Comparison of ENCODE assay signal across 21 mouse cellular contexts in genomic region chr3:156794610-156795009, GRCm38 (mm10).
DNase-seq lines count a peak whose midpoint lies in the region; ATAC-seq lines count a peak whose summit lies in the region.
"Had no signal": no experiment of that assay in that cellular context is flagged by ENCODE, and none has a peak within 500 bp of the region (broad histone marks: within the 10 kb centered on the region; RNA-seq: fewer than 3 reads in every experiment).

No protein-coding gene starts in this region.

- H3K36me3 ChIP-seq in kidney, embryonic 14.5 days (ENCODE audit: control insufficient read depth, insufficient read depth, low read length): no peaks in the 10 kb centered on the region
- H3K36me3 ChIP-seq in midbrain, embryonic 11.5 days (ENCODE audit: control insufficient read depth, insufficient read depth, low read length): no peaks in the 10 kb centered on the region
- no peaks in the 10 kb centered on the region for H3K36me3 ChIP-seq in midbrain, embryonic 14.5 days (ENCODE audit: control insufficient read depth, insufficient read depth, low read length)
- H3K36me3 ChIP-seq in midbrain, embryonic 10.5 days: no peaks in the 10 kb centered on the region
- H3K36me3 ChIP-seq in hindbrain, embryonic 14.5 days (replicated peaks; ENCODE audit: control insufficient read depth, insufficient read depth): no peaks in the 10 kb centered on the region
- H3K36me3 ChIP-seq: embryonic facial prominence, embryonic 12.5 days; limb, embryonic 12.5 days; liver, embryonic 12.5 days had no signal

- H3K9ac ChIP-seq in kidney, embryonic 14.5 days (ENCODE audit: low read depth, low read length): no peak overlapping the region
- no peak overlapping the region for H3K9ac ChIP-seq in midbrain, embryonic 11.5 days (ENCODE audit: low read length)
- no peak overlapping the region for H3K9ac ChIP-seq in midbrain, embryonic 14.5 days (replicated peaks; ENCODE audit: low read length)
- no peak overlapping the region for H3K9ac ChIP-seq in hindbrain, embryonic 14.5 days
- H3K9ac ChIP-seq: embryonic facial prominence, embryonic 12.5 days; limb, embryonic 12.5 days; liver, embryonic 12.5 days had no signal

- no peak for ATAC-seq in kidney, embryonic 14.5 days (ENCODE audit: low FRiP score, low TSS enrichment)
- 0 out of 2 replicates have a peak, but pooled peaks have one; percentile 33 for ATAC-seq in midbrain, embryonic 11.5 days (ENCODE audit: low FRiP score)
- no peak for ATAC-seq in midbrain, embryonic 14.5 days (ENCODE audit: low FRiP score, low TSS enrichment)
- ATAC-seq in hindbrain, embryonic 14.5 days (ENCODE audit: low FRiP score): no peak
- ATAC-seq: forebrain, embryonic 14.5 days; hindbrain, embryonic 16.5 days; intestine, postnatal 0 days; liver, embryonic 12.5 days had no signal

- H3K27ac ChIP-seq in kidney, embryonic 14.5 days (ENCODE audit: low read depth, low read length): no peak overlapping the region
- H3K27ac ChIP-seq in midbrain, embryonic 11.5 days (ENCODE audit: low read depth, low read length): no peak overlapping the region
- H3K27ac ChIP-seq in midbrain, embryonic 14.5 days (replicated peaks; ENCODE audit: low read depth, low read length): no peak overlapping the region
- H3K27ac ChIP-seq in midbrain, embryonic 10.5 days (replicated peaks): no peak overlapping the region
- H3K27ac ChIP-seq in hindbrain, embryonic 14.5 days: no peak overlapping the region
- H3K27ac ChIP-seq: embryonic facial prominence, embryonic 12.5 days; heart, adult 2 months; limb, embryonic 12.5 days; liver, embryonic 12.5 days had no signal

- no peaks in the 10 kb centered on the region for H3K27me3 ChIP-seq in kidney, embryonic 14.5 days (ENCODE audit: control insufficient read depth, insufficient read depth, low read length)
- H3K27me3 ChIP-seq in midbrain, embryonic 11.5 days (ENCODE audit: control insufficient read depth, insufficient read depth, low read length): no peaks in the 10 kb centered on the region
- H3K27me3 ChIP-seq in midbrain, embryonic 14.5 days (ENCODE audit: control insufficient read depth, insufficient read depth, low read length): no peaks in the 10 kb centered on the region
- H3K27me3 ChIP-seq in midbrain, embryonic 10.5 days (ENCODE audit: low read depth, poor library complexity, severe bottlenecking): no peaks in the 10 kb centered on the region
- no peaks in the 10 kb centered on the region for H3K27me3 ChIP-seq in hindbrain, embryonic 14.5 days (ENCODE audit: control insufficient read depth, insufficient read depth, low read length)
- H3K27me3 ChIP-seq: embryonic facial prominence, embryonic 12.5 days; limb, embryonic 12.5 days; liver, embryonic 12.5 days had no signal

- H3K4me2 ChIP-seq in kidney, embryonic 14.5 days (replicated peaks; ENCODE audit: low read depth, low read length): no peak overlapping the region
- H3K4me2 ChIP-seq in midbrain, embryonic 11.5 days: no peak overlapping the region
- H3K4me2 ChIP-seq in midbrain, embryonic 14.5 days (ENCODE audit: low read length): no peak overlapping the region
- no peak overlapping the region for H3K4me2 ChIP-seq in hindbrain, embryonic 14.5 days (replicated peaks)
- H3K4me2 ChIP-seq: embryonic facial prominence, embryonic 12.5 days; limb, embryonic 12.5 days; liver, embryonic 12.5 days had no signal

- no peak overlapping the region for H3K4me3 ChIP-seq in kidney, embryonic 14.5 days (ENCODE audit: low read length)
- no peak overlapping the region for H3K4me3 ChIP-seq in midbrain, embryonic 11.5 days (ENCODE audit: low read depth, low read length)
- no peak overlapping the region for H3K4me3 ChIP-seq in midbrain, embryonic 14.5 days (replicated peaks; ENCODE audit: low read depth, low read length)
- H3K4me3 ChIP-seq in midbrain, embryonic 10.5 days: no peak overlapping the region
- H3K4me3 ChIP-seq in hindbrain, embryonic 14.5 days (replicated peaks; ENCODE audit: low read length): no peak overlapping the region
- H3K4me3 ChIP-seq: embryonic facial prominence, embryonic 12.5 days; heart, adult 2 months; limb, embryonic 12.5 days; liver, embryonic 12.5 days had no signal

- 56% methylated on average over 2 of the region's 2 CpGs for WGBS in kidney, embryonic 14.5 days
- WGBS in midbrain, embryonic 11.5 days: 49% methylated on average over 2 of the region's 2 CpGs
- 41% methylated on average over 2 of the region's 2 CpGs for WGBS in midbrain, embryonic 14.5 days
- 56% methylated on average over 2 of the region's 2 CpGs for WGBS in midbrain, embryonic 10.5 days
- WGBS in hindbrain, embryonic 14.5 days: 47% methylated on average over 2 of the region's 2 CpGs

- H3K4me1 ChIP-seq in kidney, embryonic 14.5 days (ENCODE audit: control insufficient read depth, insufficient read depth, low read length): no peaks in the 10 kb centered on the region
- no peaks in the 10 kb centered on the region for H3K4me1 ChIP-seq in midbrain, embryonic 11.5 days (ENCODE audit: control insufficient read depth, insufficient read depth, low read length)
- no peaks in the 10 kb centered on the region for H3K4me1 ChIP-seq in midbrain, embryonic 14.5 days (ENCODE audit: control insufficient read depth, insufficient read depth, low read length)
- H3K4me1 ChIP-seq in midbrain, embryonic 10.5 days: peaks cover 8% of the 10 kb centered on the region
- H3K4me1 ChIP-seq in hindbrain, embryonic 14.5 days (replicated peaks; ENCODE audit: control insufficient read depth, insufficient read depth, low read length): no peaks in the 10 kb centered on the region; the same call in 1 of the 2 replicates
- H3K4me1 ChIP-seq: embryonic facial prominence, embryonic 12.5 days; limb, embryonic 12.5 days; liver, embryonic 12.5 days had no signal

- peak; percentile 7 for DNase-seq in kidney, adult 11 months
- DNase-seq in midbrain, embryonic 11.5 days (ENCODE audit: low spot score, missing footprints): no peak
- no peak for DNase-seq in midbrain, embryonic 14.5 days
- DNase-seq in cerebellum, postnatal 14 days: peak; percentile 39 to 43
- peak; percentile 35 for DNase-seq in retina, postnatal 1 day
- DNase-seq in midbrain, embryonic 10.5 days (ENCODE audit: low spot score): no peak
- no peak for DNase-seq in hindbrain, embryonic 14.5 days (ENCODE audit: low spot score)
- DNase-seq: B cell, adult 2 months; gastrocnemius, postnatal 10 days; heart, adult 2 months; heart, postnatal 4 days; layer of hippocampus, adult 9-11 months; lung, adult 2 months; thymus, postnatal 25 days had no signal

- H3K9me3 ChIP-seq in kidney, embryonic 14.5 days (ENCODE audit: control insufficient read depth, low read length): no peaks in the 10 kb centered on the region
- no peaks in the 10 kb centered on the region for H3K9me3 ChIP-seq in midbrain, embryonic 11.5 days (ENCODE audit: control insufficient read depth, low read length)
- H3K9me3 ChIP-seq in midbrain, embryonic 14.5 days (ENCODE audit: control insufficient read depth, low read length): no peaks in the 10 kb centered on the region
- no peaks in the 10 kb centered on the region for H3K9me3 ChIP-seq in midbrain, embryonic 10.5 days (replicated peaks)
- no peaks in the 10 kb centered on the region for H3K9me3 ChIP-seq in hindbrain, embryonic 14.5 days (ENCODE audit: control insufficient read depth, low read length)
- H3K9me3 ChIP-seq: embryonic facial prominence, embryonic 12.5 days; limb, embryonic 12.5 days; liver, embryonic 12.5 days had no signal

Comparison
In these comparisons a context has a peak if more than half of its experiments do, and no peak if none do; other contexts are left out.
1. DNase-seq: peak in kidney, adult 11 months (single experiment), cerebellum, postnatal 14 days (2 of 2) and retina, postnatal 1 day (single experiment); none in midbrain, embryonic 11.5 days (single experiment), midbrain, embryonic 14.5 days (single experiment), midbrain, embryonic 10.5 days (single experiment) and hindbrain, embryonic 14.5 days (single experiment).